Mouse (Mus musculus) inflammation-experienced regulatory T-cells (primary cell): Measurements from ENCODE around the gene Rtn4r. TPM values are rescaled to one million over a fixed set of nuclear protein-coding genes. Genes with fewer than 3 reads are reported as not detected.

ENCODE experiments used
- polyA plus RNA-seq, 2 experiments: library from polyadenylated mRNA; unstranded; fragments of 100-300 nt; shearing (Covaris generic); gene quantifications; one replicate each; pipeline ENCODE4 v1.2.1; 2017

The Rtn4r gene
- not detected for polyA plus RNA-seq

GRCm38 (mm10) chr16:18127241-18127861 lies at the start of gene Rtn4r:
TSS of gene Rtn4r (plus strand) at chr16:18127642.

Other genes starting within 250 kb of the Rtn4r start
- gene Gm20518, start 236.0 kb upstream of the Rtn4r start, polyA plus RNA-seq: under 1 TPM; 0.14 to 0.22 TPM
- under 1 TPM; 0.11 to 0.43 TPM for gene Tssk1, start 233.4 kb upstream of the Rtn4r start, polyA plus RNA-seq
- gene Dgcr2, start 229.1 kb upstream of the Rtn4r start, polyA plus RNA-seq: 10 to 100 TPM; 58.5 to 75.6 TPM
- gene Tssk2, start 229.0 kb upstream of the Rtn4r start, polyA plus RNA-seq: 1 to 10 TPM in 1 of 2 experiments, not detected in 1; 2.0 TPM
- gene Ess2, start 216.3 kb upstream of the Rtn4r start, polyA plus RNA-seq: 10 to 100 TPM; 65.5 TPM
- not detected for gene Gsc2, start 212.6 kb upstream of the Rtn4r start, polyA plus RNA-seq
- gene Slc25a1, start 199.4 kb upstream of the Rtn4r start, polyA plus RNA-seq: 10 to 100 TPM; 49.8 to 51.9 TPM
- gene Vpreb2, start 147.2 kb upstream of the Rtn4r start, polyA plus RNA-seq: not detected
- 10 to 100 TPM; 30.2 to 32.6 TPM for gene Dgcr6, start 74.8 kb upstream of the Rtn4r start, polyA plus RNA-seq
- gene Prodh, start 37.4 kb upstream of the Rtn4r start, polyA plus RNA-seq: 1 to 10 TPM; 3.7 to 5.0 TPM
- not detected for gene Ccdc188, start 90.2 kb downstream of the Rtn4r start, polyA plus RNA-seq
- 1 to 10 TPM; 7.2 to 9.1 TPM for gene Zdhhc8, start 107.5 kb downstream of the Rtn4r start, polyA plus RNA-seq
- gene Trmt2a, start 121.0 kb downstream of the Rtn4r start, polyA plus RNA-seq: 100 to 1,000 TPM in 1 of 2 experiments, 10 to 100 TPM in 1; 98.1 to 127 TPM
- 100 to 1,000 TPM; 216 to 273 TPM for gene Ranbp1, start 121.1 kb downstream of the Rtn4r start, polyA plus RNA-seq
- not detected for gene Gm49776, start 130.7 kb downstream of the Rtn4r start, polyA plus RNA-seq
- 10 to 100 TPM; 26.5 to 37.7 TPM for gene Dgcr8, start 161.6 kb downstream of the Rtn4r start, polyA plus RNA-seq
- 10 to 100 TPM; 58.5 to 71.9 TPM for gene Tango2, start 220.5 kb downstream of the Rtn4r start, polyA plus RNA-seq
- gene Arvcf, start 220.5 kb downstream of the Rtn4r start, polyA plus RNA-seq: 1 to 10 TPM; 1.1 to 1.7 TPM